Mouse (Mus musculus) frontal cortex, postnatal 25 days (tissue): ENCODE measurements around the gene Traf1.
A peak's percentile ranks its signal among the peaks of the same experiment; 100 is the strongest.

Source experiments
- DNase-seq, 2 experiments: peaks; one replicate each; pipeline ENCODE4 v3.0.0; 2022; ENCODE audit warnings: low spot score in 2 of 2

Traf1 gene

DNA sequence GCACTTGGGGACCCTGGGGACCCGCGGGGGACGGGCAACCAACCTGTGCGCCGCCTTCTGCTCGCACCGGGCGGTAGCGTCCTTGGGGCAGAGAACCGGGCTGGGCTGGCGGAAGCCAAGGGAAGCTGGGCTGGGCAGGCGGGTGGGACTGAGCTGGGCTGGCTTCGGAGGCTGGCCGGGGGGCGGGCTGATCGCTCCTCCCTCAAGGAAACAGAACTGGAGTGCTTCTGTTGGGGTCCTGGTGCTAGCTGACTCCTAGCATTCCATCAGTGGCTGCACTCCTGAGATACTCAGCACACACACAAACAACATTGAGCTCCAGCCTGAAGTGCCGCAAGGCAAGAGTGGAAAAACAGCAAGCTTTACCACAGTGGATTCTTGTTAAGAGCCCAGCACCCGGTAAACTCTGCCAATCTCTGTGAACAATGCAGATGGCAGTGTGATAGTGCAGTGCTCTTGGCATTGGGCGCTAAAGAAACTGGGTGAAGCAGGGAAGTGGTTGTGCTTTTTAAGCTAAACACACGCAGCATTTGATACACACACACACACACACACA lies at the start of gene Traf1:
TSS of gene Traf1 (minus strand) at position 292 of the 556 bp plus-strand sequence.
- DNase-seq = no peak

- DNase-seq = peak in 1 of 2 experiments; percentile 10
Observed at GRCm38 (mm10) chr2:34998956-34999355, 37.4 kb upstream of the Traf1 start.

DNA sequence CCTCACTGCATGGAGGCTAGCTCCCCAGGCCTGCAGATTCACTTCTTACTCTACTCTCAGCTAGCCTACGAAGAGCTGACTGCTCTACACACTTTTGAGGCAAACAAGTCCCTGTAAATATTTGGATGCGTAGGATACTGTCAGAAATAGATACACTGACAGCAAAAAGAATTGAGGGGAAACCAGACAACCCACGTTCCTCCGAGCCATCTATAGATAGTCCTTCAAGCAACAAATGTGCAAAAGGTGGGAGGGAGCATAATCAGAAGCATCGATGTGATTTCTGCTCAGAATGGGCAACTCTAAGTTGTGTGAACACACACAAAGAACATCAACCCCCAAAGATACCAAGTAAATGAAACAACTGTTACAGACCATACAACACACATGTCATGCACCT lies 34.9 kb upstream of the Traf1 start:
- DNase-seq = no peak

GRCm38 (mm10) chr2:34993696-34994356 lies 32.3 kb upstream of the Traf1 start:
- DNase-seq = no peak

DNA sequence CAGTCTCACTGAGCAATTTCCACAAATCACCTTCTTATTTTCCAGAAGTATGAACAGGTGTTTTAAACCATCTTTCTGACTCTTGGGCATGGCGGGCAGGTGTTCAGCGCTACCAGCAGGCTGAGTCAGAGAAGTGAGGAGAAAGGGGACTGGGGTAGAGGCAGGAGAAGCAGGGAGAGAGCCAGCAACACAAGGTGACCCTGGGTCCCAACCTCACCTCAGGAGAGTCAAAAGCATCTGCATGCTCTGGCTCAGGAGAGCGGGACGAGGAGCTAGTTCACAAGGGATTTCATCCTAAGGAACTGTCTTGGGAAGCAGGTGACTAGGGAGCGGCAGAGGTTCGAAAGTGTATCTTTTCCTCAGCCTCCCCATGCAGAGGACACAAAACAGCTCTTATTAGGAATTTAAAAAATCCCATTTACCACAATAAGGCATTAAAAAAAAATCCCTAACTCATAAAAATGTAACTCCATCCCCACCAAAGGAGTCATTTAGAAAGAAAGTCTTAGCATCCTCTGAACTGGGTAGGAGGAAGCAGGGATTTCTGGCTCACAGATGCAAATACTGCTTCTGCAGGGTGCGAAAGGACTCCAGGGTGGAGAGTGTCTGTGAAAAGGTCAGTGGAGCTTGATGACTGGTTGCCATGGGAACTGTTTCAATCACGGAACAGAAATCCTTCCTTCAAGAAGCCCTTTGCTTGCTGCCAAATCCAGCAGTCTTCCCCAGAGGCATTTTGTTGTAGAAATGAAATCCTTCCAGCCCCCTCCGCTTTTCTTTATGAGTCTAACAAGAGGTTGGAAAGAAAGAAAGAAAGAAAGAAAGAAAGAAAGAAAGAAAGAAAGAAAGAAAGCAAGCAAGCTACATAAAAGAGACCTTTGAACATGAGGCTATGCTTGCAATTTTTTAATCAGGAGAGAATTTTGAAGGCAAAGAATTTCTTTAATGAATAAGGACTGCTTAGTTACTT lies 31.4 kb upstream of the Traf1 start:
- DNase-seq = no peak

- no peak for DNase-seq
Observed at GRCm38 (mm10) chr2:34991966-34992365, 30.4 kb upstream of the Traf1 start.

DNA sequence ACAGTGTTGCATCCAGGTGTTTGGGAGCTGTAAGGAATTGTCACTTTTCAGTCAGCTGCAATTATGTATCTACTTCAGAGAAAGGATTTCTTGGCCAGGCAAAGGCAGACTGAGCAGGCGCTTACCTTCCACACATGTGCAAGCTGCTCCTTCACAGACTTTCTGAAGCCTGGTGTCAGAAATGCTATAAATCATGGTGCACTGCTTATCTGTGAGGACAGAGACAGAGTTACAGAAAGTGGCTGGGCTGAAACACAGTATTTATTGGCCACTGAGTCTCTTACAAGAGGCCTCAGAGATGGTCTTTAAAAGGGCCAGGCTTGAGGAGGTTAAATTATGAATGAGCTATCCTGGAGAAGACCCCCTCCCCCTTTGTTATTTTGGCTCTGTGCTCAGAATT lies 28.2 kb upstream of the Traf1 start:
- DNase-seq = no peak

- no peak for DNase-seq
Observed at GRCm38 (mm10) chr2:34987595-34987994, 26.0 kb upstream of the Traf1 start.

DNA sequence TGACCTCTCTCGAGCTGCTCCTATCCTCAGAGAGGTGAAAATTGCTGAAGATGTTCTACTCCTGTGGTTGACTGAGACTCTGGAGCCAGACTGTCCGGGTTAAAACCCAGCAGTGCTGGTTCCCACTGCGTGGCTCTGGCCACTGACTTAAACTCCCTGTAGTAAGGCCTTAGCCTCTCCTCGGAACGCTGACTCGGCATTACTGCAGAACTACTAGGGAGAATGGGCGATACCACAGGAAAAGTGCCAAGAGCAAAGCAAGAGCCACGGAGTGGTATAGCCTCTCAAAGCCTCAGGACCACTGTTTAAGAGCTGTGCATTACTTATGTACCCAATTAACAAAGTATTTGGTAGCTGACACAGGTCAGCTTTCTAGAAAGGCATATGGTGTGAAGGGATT lies 23.3 kb upstream of the Traf1 start:
- no peak for DNase-seq

DNA sequence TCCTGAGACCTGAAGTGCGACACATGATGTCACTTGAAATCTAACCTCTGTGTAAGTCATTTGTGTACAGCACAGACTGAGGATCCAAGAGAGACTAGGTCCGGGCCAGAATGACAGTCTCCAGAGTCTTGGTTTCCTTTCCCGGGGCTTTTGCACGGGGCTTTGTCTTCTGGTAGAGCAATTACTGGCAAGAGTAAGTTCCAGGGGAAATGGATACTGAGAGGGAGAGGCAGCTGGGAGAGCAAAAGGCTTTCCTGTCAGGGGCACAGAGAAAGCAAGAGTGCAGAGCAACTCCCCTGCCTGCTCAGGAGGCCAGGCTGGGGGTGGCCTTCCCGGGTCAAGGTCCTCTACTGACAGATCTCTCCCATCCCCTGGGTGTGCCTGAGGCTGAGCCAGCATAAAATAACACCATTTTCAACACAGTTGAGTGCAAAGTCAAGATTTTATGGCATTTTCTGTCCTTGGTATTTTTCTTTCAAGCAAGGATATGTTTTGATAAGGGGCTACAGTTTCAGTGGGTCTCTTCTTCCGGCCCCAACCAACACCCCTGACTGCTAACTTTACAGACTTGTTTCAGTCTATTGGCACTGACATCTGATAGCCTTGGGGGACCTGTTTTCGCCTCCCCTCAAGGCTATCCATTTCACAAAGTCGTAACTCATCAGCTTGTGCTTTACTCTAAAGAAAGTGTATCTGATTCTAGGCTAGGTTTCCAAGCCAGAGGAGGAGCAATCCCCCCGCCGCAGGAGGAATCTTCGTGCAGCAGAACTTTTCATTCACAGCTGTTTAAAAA lies 21.5 kb upstream of the Traf1 start:
- DNase-seq = no peak

DNA sequence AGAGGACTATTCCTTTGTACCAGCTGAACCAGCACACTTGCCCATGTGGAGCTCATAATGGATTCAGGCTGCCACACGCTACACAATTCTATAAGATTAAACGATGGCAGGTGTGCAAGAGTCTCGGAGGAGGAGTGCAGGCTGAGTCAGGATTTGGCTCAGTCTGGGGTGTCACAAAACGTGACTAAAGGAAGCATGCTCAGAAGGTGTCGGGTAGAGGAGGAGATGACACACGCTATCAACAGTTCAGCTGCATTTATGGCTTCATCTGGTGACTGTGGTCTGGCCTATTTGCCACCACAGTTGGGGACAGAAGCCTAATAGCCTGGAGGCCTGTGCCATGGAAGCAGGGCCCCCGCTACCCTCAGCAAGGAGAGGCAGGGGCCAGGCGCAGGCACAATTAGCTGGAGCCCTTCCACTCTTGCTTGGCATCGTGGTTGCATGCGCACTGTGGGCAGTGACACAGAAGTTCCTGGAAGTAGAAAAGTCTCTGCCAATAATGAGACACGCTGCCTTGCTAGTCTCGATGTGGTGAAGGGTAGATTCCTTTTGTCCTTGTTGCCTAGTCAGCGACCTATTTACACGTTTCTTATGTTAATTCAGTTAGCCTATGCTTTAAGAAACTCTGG lies 20.6 kb upstream of the Traf1 start:
- DNase-seq = no peak

DNA sequence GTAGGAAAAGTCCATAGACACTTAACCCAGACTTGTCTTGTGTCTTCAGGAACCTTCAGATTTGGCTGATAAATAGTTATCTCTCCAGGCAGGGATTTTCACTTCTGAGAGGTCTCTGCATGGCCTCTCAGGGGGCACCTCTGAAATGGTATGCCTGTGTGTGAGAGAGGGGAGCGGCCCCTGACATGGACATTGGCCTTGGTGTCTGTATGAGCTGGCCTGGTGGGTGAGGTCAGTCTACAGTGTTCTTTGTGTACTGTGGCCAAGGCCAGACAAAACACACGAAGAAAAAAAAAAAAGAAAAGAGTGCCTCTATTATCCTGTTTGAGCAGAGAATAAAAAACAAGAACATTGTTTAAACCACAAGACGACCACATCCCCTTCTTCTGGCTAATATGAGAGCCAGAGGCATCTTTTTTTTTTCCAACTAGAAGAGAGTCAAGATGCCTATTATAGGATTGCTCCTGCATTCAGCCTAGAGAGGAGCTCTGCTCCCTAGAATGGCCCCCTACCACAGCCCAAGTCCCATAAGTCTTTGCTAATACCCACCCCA lies 18.0 kb upstream of the Traf1 start:
- no peak for DNase-seq

DNA sequence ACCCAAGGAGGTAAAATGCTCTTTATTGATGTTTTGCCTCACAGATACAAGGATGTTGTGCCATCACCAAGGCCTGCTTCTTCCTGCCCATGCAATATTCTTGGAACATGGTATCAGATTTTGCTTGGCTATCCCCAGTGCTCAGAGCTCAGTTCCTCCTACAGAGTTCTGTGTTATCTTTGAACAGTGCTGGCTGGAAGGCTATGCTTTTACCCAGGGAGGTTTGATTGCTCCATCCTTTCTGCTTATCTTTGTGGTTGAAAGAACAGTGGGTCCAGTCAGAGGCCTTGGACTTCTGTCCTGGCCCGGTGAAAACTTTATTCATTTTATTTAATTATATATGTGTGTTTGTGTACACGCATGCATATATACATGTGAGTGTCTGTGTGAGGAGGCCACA lies 16.7 kb upstream of the Traf1 start:
- no peak for DNase-seq

GRCm38 (mm10) chr2:34976945-34977658 lies 15.5 kb upstream of the Traf1 start:
- DNase-seq = no peak

- DNase-seq = no peak
Observed at GRCm38 (mm10) chr2:34976447-34976846, 14.9 kb upstream of the Traf1 start.

- no peak for DNase-seq
Observed at GRCm38 (mm10) chr2:34973087-34973486, 11.5 kb upstream of the Traf1 start.

DNA sequence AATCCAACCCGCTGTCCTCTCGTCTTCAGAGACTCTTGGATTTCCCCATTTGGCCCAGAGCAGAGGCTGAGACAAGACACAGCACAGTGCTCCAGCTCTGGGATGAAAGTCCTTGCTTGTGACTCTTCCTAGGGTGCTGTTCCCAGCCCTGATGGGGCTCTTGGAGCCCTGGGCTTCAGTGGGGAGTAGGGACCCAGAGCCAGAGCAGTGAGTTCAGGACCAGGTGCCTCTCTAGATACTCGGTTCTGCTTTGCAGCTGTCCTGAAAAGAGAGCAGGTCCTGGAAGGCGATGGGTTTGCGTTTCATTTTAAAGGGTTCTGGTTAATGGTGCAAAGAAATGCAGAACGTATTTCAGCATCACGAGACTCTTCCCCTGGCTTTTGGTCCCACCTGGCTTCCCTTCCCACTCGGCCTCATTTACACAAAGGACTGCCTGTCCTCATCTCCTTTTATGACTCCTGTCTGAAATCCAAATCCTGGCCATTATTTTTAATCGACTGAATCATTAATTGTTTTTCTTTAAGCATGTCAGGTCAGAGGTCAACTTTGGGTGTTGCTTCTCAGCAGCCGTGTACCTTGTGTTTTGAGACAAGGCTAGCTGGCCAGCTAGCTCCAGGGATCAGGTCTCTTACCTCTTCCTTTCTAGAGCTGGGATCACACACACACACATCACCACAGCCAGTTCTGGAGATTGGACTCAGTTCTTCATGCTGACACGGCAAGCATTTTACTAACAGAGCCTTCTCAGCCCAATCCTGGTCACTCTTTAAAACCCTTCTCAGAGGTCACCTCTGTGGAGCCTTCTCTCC lies 9.7 kb upstream of the Traf1 start:
- DNase-seq = no peak

DNA sequence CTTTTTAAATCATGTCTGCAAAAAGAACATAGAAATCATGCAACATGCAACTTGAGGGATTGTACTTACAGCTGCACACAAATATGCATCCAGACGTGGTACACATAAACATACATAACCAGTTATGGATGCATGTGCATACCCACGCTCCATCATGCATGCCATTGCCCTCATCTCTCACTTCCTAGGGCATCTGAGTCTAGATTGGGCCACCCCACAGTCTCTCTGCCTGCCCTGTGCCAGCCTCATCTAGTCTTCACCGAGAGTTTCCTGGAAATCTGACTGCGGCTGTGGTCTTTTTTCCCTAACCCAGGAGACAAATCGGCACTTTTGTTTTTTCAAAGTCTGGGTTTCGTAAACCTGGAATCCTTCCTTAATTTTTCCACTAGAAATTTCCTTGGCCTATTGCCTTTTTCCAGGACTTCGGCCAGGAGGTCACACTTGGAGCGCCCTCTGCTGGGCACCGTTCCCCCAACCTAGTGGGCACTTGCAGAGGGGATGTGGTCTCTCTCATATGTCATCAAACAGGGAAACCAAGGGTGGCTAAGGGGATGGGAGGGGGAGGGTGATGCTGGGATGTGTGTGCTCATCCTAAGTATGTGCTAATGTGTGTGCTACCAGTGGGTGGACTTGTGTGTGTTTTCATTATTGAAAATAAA lies 8.6 kb upstream of the Traf1 start:
- DNase-seq = peak; percentile 33 to 42

DNA sequence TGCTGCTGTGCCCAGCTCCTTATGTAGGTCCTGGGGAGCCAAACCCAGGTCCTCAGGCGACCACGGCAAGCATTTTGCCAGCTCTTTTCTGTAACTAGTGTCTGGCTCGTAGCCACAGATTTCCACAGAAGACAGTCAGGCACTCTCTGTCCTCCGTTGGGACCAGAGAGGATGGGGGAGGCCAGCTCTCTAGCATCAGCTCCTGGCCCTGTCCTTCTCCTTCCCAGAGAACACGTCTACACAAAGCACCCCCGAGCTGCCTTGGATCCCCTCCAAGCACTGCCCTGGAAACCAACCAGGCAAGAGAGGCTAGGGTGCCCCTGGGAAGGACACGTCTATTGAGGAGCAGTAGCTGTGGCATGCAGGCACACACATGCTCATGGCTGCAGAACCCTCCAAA lies 7.6 kb upstream of the Traf1 start:
- no peak for DNase-seq
